Mouse (Mus musculus): ENCODE results near the gene Myoz1. TPM values are rescaled to one million over a fixed set of nuclear protein-coding genes. Genes with fewer than 3 reads are reported as not detected.

Myoz1 gene
- polyA plus RNA-seq, 1 experiment from 2014 or later: not detected

GRCm38 (mm10) chr14:20635546-20635945 is 20.8 kb downstream of the Myoz1 start:
- no peak overlapping the region for H3K4me3 ChIP-seq
- H3K27ac ChIP-seq: no peak overlapping the region
- no peaks in the 10 kb centered on the region for H3K27me3 ChIP-seq (replicated peaks)
- H3K9me3 ChIP-seq (replicated peaks): no peaks in the 10 kb centered on the region
- no peak overlapping the region for H3K4me2 ChIP-seq
- 47% methylated on average over 2 of the region's 2 CpGs for WGBS (ENCODE audit: insufficient replicate concordance)
- no peak for ATAC-seq
- H3K4me1 ChIP-seq: peaks cover 25% of the 10 kb centered on the region
- no peaks in the 10 kb centered on the region for H3K36me3 ChIP-seq
- H3K9ac ChIP-seq: no peak overlapping the region

GRCm38 (mm10) chr14:20631253-20631652 is 25.1 kb downstream of the Myoz1 start:
- Histone ChIP-seq H3K9me3 (replicated peaks) (no peaks in the 10 kb centered on the region), H3K27ac (no peak overlapping the region), H3K36me3 (no peaks in the 10 kb centered on the region), H3K4me3 (no peak overlapping the region), H3K4me2 (no peak overlapping the region), H3K27me3 (replicated peaks) (no peaks in the 10 kb centered on the region), H3K4me1 (peaks cover 7% of the 10 kb centered on the region), H3K9ac (no peak overlapping the region)
- ATAC-seq: no peak
- 43% methylated on average over 4 of the region's 4 CpGs for WGBS (ENCODE audit: insufficient replicate concordance)

GRCm38 (mm10) chr14:20626971-20627370 is 29.4 kb downstream of the Myoz1 start:
- Histone ChIP-seq H3K4me3 (no peak overlapping the region), H3K4me1 (peaks cover 9% of the 10 kb centered on the region), H3K36me3 (no peaks in the 10 kb centered on the region), H3K4me2 (no peak overlapping the region), H3K9me3 (replicated peaks) (no peaks in the 10 kb centered on the region), H3K27me3 (replicated peaks) (no peaks in the 10 kb centered on the region), H3K9ac (no peak overlapping the region), H3K27ac (no peak overlapping the region)
- no peak for ATAC-seq
- WGBS (ENCODE audit: insufficient replicate concordance): 63% methylated on average over 3 of the region's 3 CpGs

GRCm38 (mm10) chr14:20626447-20626846 is 29.9 kb downstream of the Myoz1 start:
- ATAC-seq: no peak
- Histone ChIP-seq H3K9ac (no peak overlapping the region), H3K27me3 (replicated peaks) (no peaks in the 10 kb centered on the region), H3K9me3 (replicated peaks) (no peaks in the 10 kb centered on the region), H3K4me2 (no peak overlapping the region), H3K27ac (no peak overlapping the region), H3K4me1 (peaks cover 11% of the 10 kb centered on the region), H3K4me3 (no peak overlapping the region), H3K36me3 (no peaks in the 10 kb centered on the region)
- 68% methylated on average over 2 of the region's 2 CpGs for WGBS (ENCODE audit: insufficient replicate concordance)

GRCm38 (mm10) chr14:20622907-20623306 is 33.4 kb downstream of the Myoz1 start:
- no peaks in the 10 kb centered on the region for H3K36me3 ChIP-seq
- WGBS (ENCODE audit: insufficient replicate concordance): 74% methylated on average over 3 of the region's 3 CpGs
- no peak overlapping the region for H3K4me2 ChIP-seq
- no peaks in the 10 kb centered on the region for H3K27me3 ChIP-seq (replicated peaks)
- H3K9me3 ChIP-seq (replicated peaks): no peaks in the 10 kb centered on the region
- peaks cover 18% of the 10 kb centered on the region for H3K4me1 ChIP-seq
- no peak for ATAC-seq
- no peak overlapping the region for H3K27ac ChIP-seq
- H3K9ac ChIP-seq: no peak overlapping the region
- no peak overlapping the region for H3K4me3 ChIP-seq

GRCm38 (mm10) chr14:20622412-20622811 is 33.9 kb downstream of the Myoz1 start:
- no peaks in the 10 kb centered on the region for H3K36me3 ChIP-seq
- H3K9ac ChIP-seq: no peak overlapping the region
- WGBS (ENCODE audit: insufficient replicate concordance): 36% methylated on average over 2 of the region's 2 CpGs
- H3K9me3 ChIP-seq (replicated peaks): no peaks in the 10 kb centered on the region
- H3K27ac ChIP-seq: no peak overlapping the region
- H3K4me2 ChIP-seq: no peak overlapping the region
- H3K4me3 ChIP-seq: no peak overlapping the region
- H3K4me1 ChIP-seq: peaks cover 18% of the 10 kb centered on the region
- ATAC-seq: no peak; the same call in 1 of the 2 replicates
- no peaks in the 10 kb centered on the region for H3K27me3 ChIP-seq (replicated peaks)

GRCm38 (mm10) chr14:20621903-20622302 is 34.4 kb downstream of the Myoz1 start:
- no peak for ATAC-seq
- Histone ChIP-seq H3K4me3 (no peak overlapping the region), H3K4me1 (peaks cover 21% of the 10 kb centered on the region), H3K36me3 (no peaks in the 10 kb centered on the region), H3K4me2 (no peak overlapping the region), H3K9ac (no peak overlapping the region), H3K27me3 (replicated peaks) (no peaks in the 10 kb centered on the region), H3K27ac (no peak overlapping the region), H3K9me3 (replicated peaks) (no peaks in the 10 kb centered on the region)
- WGBS (ENCODE audit: insufficient replicate concordance): 78% methylated on average over 2 of the region's 2 CpGs

- H3K27me3 ChIP-seq (replicated peaks): no peaks in the 10 kb centered on the region
- no peak overlapping the region for H3K4me2 ChIP-seq
- H3K4me3 ChIP-seq: no peak overlapping the region
- no peak for ATAC-seq
- H3K9me3 ChIP-seq (replicated peaks): no peaks in the 10 kb centered on the region
- no peaks in the 10 kb centered on the region for H3K36me3 ChIP-seq
- H3K27ac ChIP-seq: no peak overlapping the region
- peaks cover 46% of the 10 kb centered on the region for H3K4me1 ChIP-seq
- no peak overlapping the region for H3K9ac ChIP-seq
These were observed 37.2 kb downstream of the Myoz1 start for GRCm38 (mm10) chr14:20619131-20619530.

GRCm38 (mm10) chr14:20618211-20618610 is 38.1 kb downstream of the Myoz1 start:
- peak overlapping the region; percentile 27; the same call in 1 of the 2 replicates for H3K4me2 ChIP-seq
- no peaks in the 10 kb centered on the region for H3K9me3 ChIP-seq (replicated peaks)
- H3K9ac ChIP-seq: no peak overlapping the region
- no peaks in the 10 kb centered on the region for H3K27me3 ChIP-seq (replicated peaks)
- WGBS (ENCODE audit: insufficient replicate concordance): 36% methylated on average over 5 of the region's 5 CpGs
- no peak overlapping the region for H3K27ac ChIP-seq
- no peaks in the 10 kb centered on the region for H3K36me3 ChIP-seq
- ATAC-seq: no peak
- H3K4me3 ChIP-seq: no peak overlapping the region
- H3K4me1 ChIP-seq: peaks cover 46% of the 10 kb centered on the region

GRCm38 (mm10) chr14:20616421-20616820 is 39.9 kb downstream of the Myoz1 start:
- Histone ChIP-seq H3K9me3 (replicated peaks) (no peaks in the 10 kb centered on the region), H3K4me3 (no peak overlapping the region), H3K27me3 (replicated peaks) (no peaks in the 10 kb centered on the region), H3K27ac (no peak overlapping the region), H3K36me3 (no peaks in the 10 kb centered on the region), H3K4me1 (peaks cover 40% of the 10 kb centered on the region), H3K4me2 (no peak overlapping the region), H3K9ac (no peak overlapping the region)
- 55% methylated on average over 2 of the region's 2 CpGs for WGBS (ENCODE audit: insufficient replicate concordance)
- no peak for ATAC-seq

GRCm38 (mm10) chr14:20615075-20615474 is 41.3 kb downstream of the Myoz1 start:
- 99% methylated on average over 2 of the region's 2 CpGs for WGBS (ENCODE audit: insufficient replicate concordance)
- Histone ChIP-seq H3K4me2 (no peak overlapping the region), H3K9ac (no peak overlapping the region), H3K27me3 (replicated peaks) (no peaks in the 10 kb centered on the region), H3K36me3 (no peaks in the 10 kb centered on the region), H3K4me3 (no peak overlapping the region), H3K27ac (no peak overlapping the region; the same call in 1 of the 2 replicates), H3K4me1 (peaks cover 44% of the 10 kb centered on the region), H3K9me3 (replicated peaks) (no peaks in the 10 kb centered on the region)
- peak; percentile 74 for ATAC-seq

GRCm38 (mm10) chr14:20612820-20613219 is 43.5 kb downstream of the Myoz1 start:
- no peak overlapping the region for H3K4me3 ChIP-seq
- ATAC-seq: no peak
- no peak overlapping the region for H3K9ac ChIP-seq
- H3K27ac ChIP-seq: no peak overlapping the region
- no peak overlapping the region for H3K4me2 ChIP-seq
- H3K9me3 ChIP-seq (replicated peaks): no peaks in the 10 kb centered on the region
- peaks cover 37% of the 10 kb centered on the region for H3K4me1 ChIP-seq
- H3K27me3 ChIP-seq (replicated peaks): no peaks in the 10 kb centered on the region
- no peaks in the 10 kb centered on the region for H3K36me3 ChIP-seq
- WGBS (ENCODE audit: insufficient replicate concordance): 79% methylated on average over 1 of the region's 1 CpGs

GRCm38 (mm10) chr14:20610146-20610545 is 46.2 kb downstream of the Myoz1 start:
- ATAC-seq: no peak
- Histone ChIP-seq H3K4me3 (no peak overlapping the region), H3K4me2 (no peak overlapping the region), H3K9ac (no peak overlapping the region), H3K27me3 (replicated peaks) (no peaks in the 10 kb centered on the region), H3K36me3 (peaks cover 5% of the 10 kb centered on the region; the same call in 1 of the 2 replicates), H3K9me3 (replicated peaks) (no peaks in the 10 kb centered on the region), H3K4me1 (peaks cover 20% of the 10 kb centered on the region), H3K27ac (no peak overlapping the region)
- 77% methylated on average over 4 of the region's 4 CpGs for WGBS (ENCODE audit: insufficient replicate concordance)
